Mouse (Mus musculus) stomach, embryonic 16.5 days (tissue): ENCODE results near the gene Catsperz. TPM values are rescaled to one million over a fixed set of nuclear protein-coding genes. Genes with fewer than 3 reads are reported as not detected.

Experiments used
- ATAC-seq: fragments of 200-750 bp; cut with Nextera tagmentation; 2 replicates; pipeline ENCODE4 v1.8.0; 2017; ENCODE audit warnings: moderate number of reproducible peaks, moderate TSS enrichment; ENCODE audit not compliant: insufficient read depth, low FRiP score
- H3K27ac ChIP-seq: fragments of 300-500 bp; sonication (generic); 2 replicates; pipeline ENCODE4 v1.5.1; 2014; ENCODE audit warnings: low read length
- H3K27me3 ChIP-seq: fragments of 300-500 bp; sonication (generic); 2 replicates; pipeline ENCODE4 v1.6.1; 2014; ENCODE audit warnings: low read length, control low read depth, mixed read lengths; ENCODE audit not compliant: control insufficient read depth, insufficient read depth
- H3K36me3 ChIP-seq: fragments of 300-500 bp; sonication (generic); 2 replicates; pipeline ENCODE4 v1.6.1; 2014; ENCODE audit warnings: low read length; ENCODE audit not compliant: control insufficient read depth, insufficient read depth
- H3K4me1 ChIP-seq: fragments of 300-500 bp; sonication (generic); 2 replicates; pipeline ENCODE4 v1.6.1; 2014; ENCODE audit warnings: low read length, control low read depth, mixed read lengths; ENCODE audit not compliant: control insufficient read depth, insufficient read depth
- H3K4me2 ChIP-seq: fragments of 300-500 bp; sonication (generic); 2 replicates; pipeline ENCODE4 v1.6.1; 2014; ENCODE audit warnings: low read depth, low read length, mixed read lengths
- H3K4me3 ChIP-seq: fragments of 300-500 bp; sonication (generic); replicated peaks from 2 replicates; pipeline ENCODE4 v1.5.1; 2014; ENCODE audit warnings: mild to moderate bottlenecking, low read length
- H3K9ac ChIP-seq: fragments of 300-500 bp; sonication (generic); 2 replicates; pipeline ENCODE4 v1.6.1; 2014; ENCODE audit warnings: low read length
- H3K9me3 ChIP-seq: fragments of 300-500 bp; sonication (generic); replicated peaks from 2 replicates; pipeline ENCODE4 v1.6.1; 2016; ENCODE audit warnings: low read length, control low read depth; ENCODE audit not compliant: control insufficient read depth
- WGBS: fragments of 180-500 bp; shearing (Covaris S2); extraction: QIAGEN DNeasy Blood & Tissue Kit; methylation state at CpG from one replicate; pipeline ENCODE4 v1.1.7; 2014; 5-methylcytosine and 5-hydroxymethylcytosine counted together
- polyA plus RNA-seq: library from polyadenylated mRNA; unstranded; fragments of >200 nt; fragmentation: Nextera tagmentation; extraction: Ambion mirVana; gene quantifications from 2 replicates; pipeline ENCODE4 v1.2.1, GENCODE M21; 2015

Gene Catsperz
- polyA plus RNA-seq, 1 experiment from 2014 or later, result 2.8 TPM

DNA sequence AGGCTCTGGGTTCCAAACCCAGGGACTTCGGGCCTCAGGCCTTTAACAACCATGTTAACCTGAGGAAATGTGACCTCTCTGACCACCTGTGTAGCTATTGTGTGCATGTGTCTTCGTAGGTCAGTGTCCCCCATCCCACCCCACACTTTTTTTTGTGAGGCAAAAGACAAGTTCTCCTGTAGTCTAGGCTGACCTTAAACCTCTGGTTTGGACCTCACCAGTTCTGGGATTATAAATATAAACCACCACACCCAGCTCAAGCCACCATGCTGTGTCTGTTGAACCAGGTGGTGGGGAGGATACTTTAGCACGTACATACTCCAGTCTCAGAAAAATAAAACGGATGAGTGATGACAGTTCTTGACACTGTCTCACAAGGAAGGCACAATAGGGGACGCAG is 24.8 kb upstream of the Catsperz start:
- H3K4me2 ChIP-seq, result peak overlapping the region; percentile 62
- no peak for ATAC-seq
- peak overlapping the region; percentile 98 for H3K27ac ChIP-seq
- no peaks in the 10 kb centered on the region for H3K9me3 ChIP-seq
- peaks cover 27% of the 10 kb centered on the region for H3K4me1 ChIP-seq
- peak overlapping the region; percentile 82 for H3K9ac ChIP-seq
- 51% methylated on average over 5 of the region's 5 CpGs for WGBS
- H3K36me3 ChIP-seq, result peaks cover 2% of the 10 kb centered on the region
- H3K27me3 ChIP-seq, result no peaks in the 10 kb centered on the region
- peak overlapping the region; percentile 68 for H3K4me3 ChIP-seq

DNA sequence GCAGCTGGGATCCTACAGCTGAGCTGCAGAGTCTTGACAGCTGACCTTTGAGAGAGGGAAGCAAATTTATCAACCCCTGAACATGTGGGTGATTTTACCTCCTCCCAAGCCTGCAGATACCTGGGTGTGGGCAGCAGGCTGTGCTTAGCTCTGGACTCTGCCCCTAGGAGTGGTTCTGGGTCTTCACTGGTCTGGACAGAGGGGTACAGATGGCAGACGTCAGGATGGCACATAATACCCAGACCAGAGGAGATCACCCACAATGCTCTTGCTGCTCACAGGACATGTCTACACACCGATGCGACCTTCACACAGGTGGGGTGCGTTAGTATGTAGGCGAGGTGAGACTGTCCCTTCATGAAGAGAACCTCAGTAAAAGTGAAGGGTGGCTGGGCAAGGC is 24.4 kb upstream of the Catsperz start:
- no peak for ATAC-seq
- Histone ChIP-seq H3K27me3 (no peaks in the 10 kb centered on the region), H3K4me3 (no peak overlapping the region), H3K4me2 (peak overlapping the region; percentile 62; the same call in 1 of the 2 replicates), H3K27ac (peak overlapping the region; percentile 98), H3K9me3 (no peaks in the 10 kb centered on the region), H3K4me1 (peaks cover 27% of the 10 kb centered on the region), H3K9ac (peak overlapping the region; percentile 20; the same call in 1 of the 2 replicates), H3K36me3 (no peaks in the 10 kb centered on the region; the same call in 1 of the 2 replicates)
- WGBS, result 85% methylated on average over 5 of the region's 5 CpGs

GRCm38 (mm10) chr19:6948186-6948585 is 23.0 kb upstream of the Catsperz start:
- no peaks in the 10 kb centered on the region for H3K9me3 ChIP-seq
- H3K4me3 ChIP-seq, result no peak overlapping the region
- no peak overlapping the region for H3K4me2 ChIP-seq
- H3K4me1 ChIP-seq, result peaks cover 29% of the 10 kb centered on the region
- H3K27ac ChIP-seq, result no peak overlapping the region
- no peaks in the 10 kb centered on the region for H3K36me3 ChIP-seq
- no peaks in the 10 kb centered on the region for H3K27me3 ChIP-seq
- 74% methylated on average over 4 of the region's 4 CpGs for WGBS
- ATAC-seq, result no peak
- no peak overlapping the region for H3K9ac ChIP-seq

- Histone ChIP-seq H3K9ac (no peak overlapping the region), H3K4me2 (no peak overlapping the region), H3K27ac (no peak overlapping the region), H3K27me3 (no peaks in the 10 kb centered on the region), H3K36me3 (no peaks in the 10 kb centered on the region), H3K4me3 (no peak overlapping the region), H3K4me1 (peaks cover 29% of the 10 kb centered on the region), H3K9me3 (no peaks in the 10 kb centered on the region)
- WGBS, result 45% methylated on average over 4 of the region's 4 CpGs
- no peak for ATAC-seq
Observed at GRCm38 (mm10) chr19:6947742-6948141, 22.6 kb upstream of the Catsperz start.

- H3K4me3 ChIP-seq, result no peak overlapping the region
- no peaks in the 10 kb centered on the region for H3K36me3 ChIP-seq
- ATAC-seq, result no peak
- no peak overlapping the region for H3K9ac ChIP-seq
- no peak overlapping the region for H3K4me2 ChIP-seq
- peaks cover 21% of the 10 kb centered on the region for H3K4me1 ChIP-seq
- no peaks in the 10 kb centered on the region for H3K9me3 ChIP-seq
- no peak overlapping the region for H3K27ac ChIP-seq
- WGBS, result 93% methylated on average over 6 of the region's 6 CpGs
- H3K27me3 ChIP-seq, result no peaks in the 10 kb centered on the region
Observed at GRCm38 (mm10) chr19:6943709-6944108, 18.5 kb upstream of the Catsperz start.

- H3K9me3 ChIP-seq, result no peaks in the 10 kb centered on the region
- H3K4me2 ChIP-seq, result peak overlapping the region; percentile 98
- no peak; the same call in 1 of the 2 replicates for ATAC-seq
- H3K4me1 ChIP-seq, result peaks cover 21% of the 10 kb centered on the region
- peak overlapping the region; percentile 63 for H3K27ac ChIP-seq
- H3K27me3 ChIP-seq, result no peaks in the 10 kb centered on the region
- 28% methylated on average over 5 of the region's 5 CpGs for WGBS
- H3K36me3 ChIP-seq, result no peaks in the 10 kb centered on the region
- H3K4me3 ChIP-seq, result peak overlapping the region; percentile 76
- peak overlapping the region; percentile 93 for H3K9ac ChIP-seq
Observed at GRCm38 (mm10) chr19:6942764-6943163, 17.6 kb upstream of the Catsperz start.

DNA sequence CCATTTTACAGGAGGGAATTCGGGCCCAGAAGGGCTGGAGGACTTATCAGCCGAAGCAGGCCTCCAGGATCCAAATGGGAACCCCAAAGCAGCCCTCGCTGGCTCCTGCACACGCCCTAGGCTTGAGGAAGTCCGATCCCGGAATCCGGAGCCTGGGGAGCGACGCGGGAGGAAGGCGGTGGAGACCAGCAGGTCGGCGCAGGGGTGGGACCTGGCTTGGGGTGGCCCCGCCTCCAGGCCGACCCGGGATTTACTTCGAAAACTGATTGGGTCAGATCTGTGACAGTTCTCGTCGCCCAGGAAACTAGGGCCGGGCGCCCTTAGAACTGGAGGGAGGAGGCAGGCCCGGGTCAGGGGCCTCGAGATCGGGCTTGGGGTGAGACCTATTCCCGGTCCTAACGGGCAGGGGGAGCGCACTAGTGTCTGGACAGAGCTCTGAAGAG is 17.1 kb upstream of the Catsperz start, which contains the start of gene Gpr137:
Gpr137 (minus strand) TSS at position 232 of the 443 bp plus-strand sequence.
- Histone ChIP-seq H3K4me2 (peak within 1 kb of the TSS; percentile 98), H3K9me3 (no peaks in the 10 kb centered on the region), H3K27ac (peak within 1 kb of the TSS; percentile 97), H3K4me3 (peak within 1 kb of the TSS; percentile 76), H3K27me3 (no peaks in the 10 kb centered on the region), H3K36me3 (no peaks in the 10 kb centered on the region), H3K4me1 (peaks cover 21% of the 10 kb centered on the region), H3K9ac (peak within 1 kb of the TSS; percentile 93)
- 0% methylated on average over 27 of the region's 27 CpGs for WGBS
- ATAC-seq, result peak; percentile 92

DNA sequence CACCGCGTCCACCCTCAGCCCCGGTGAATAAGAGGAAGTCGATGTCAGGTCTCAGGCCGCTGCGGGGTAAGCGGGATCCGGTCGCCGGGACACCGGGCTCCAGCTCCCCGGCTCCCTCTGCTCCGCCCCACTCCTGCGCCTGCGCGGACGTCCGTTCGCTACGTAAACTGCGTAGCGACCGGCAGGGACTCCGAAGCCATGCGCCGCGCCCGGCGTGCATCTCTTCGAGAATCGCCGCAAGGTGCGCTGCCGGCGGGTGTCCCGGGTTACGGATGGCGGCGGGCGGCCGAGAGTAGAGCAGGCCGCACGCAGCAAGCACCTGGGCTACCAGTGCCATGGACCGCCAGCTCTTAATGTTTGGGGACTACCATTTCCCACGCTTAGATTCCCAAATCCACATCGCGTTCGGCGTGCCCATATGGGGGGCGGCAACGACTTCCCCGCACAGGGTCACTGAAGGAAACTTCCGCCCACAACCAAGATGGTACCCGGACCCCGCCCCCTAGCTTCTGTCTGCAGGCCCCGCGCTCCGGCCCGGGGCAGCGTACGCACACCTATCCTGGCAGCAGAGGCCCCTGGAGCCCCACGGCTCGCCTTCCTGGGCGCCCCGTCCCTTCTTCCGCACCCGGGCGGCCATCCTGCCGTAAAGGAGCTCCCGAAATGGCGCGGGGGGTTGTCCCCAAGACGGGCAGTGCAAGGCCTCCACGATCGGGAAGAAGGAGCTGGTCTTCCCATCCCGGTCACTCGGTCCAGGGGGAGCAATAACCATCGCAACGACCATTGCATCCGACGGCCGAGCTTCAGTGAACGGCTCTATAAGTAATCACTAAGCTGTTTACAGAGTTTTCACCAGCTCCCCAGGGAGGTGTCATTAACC is 16.4 kb upstream of the Catsperz start, which contains the start of gene Bad:
Bad (plus strand) TSS at position 490 of the 877 bp plus-strand sequence.
- Histone ChIP-seq H3K36me3 (no peaks in the 10 kb centered on the region), H3K27ac (peak within 1 kb of the TSS; percentile 97)
- under 1% methylated on average over 83 of the region's 83 CpGs for WGBS

More for the DNA sequence above, 16.4 kb upstream of the Catsperz start, which contains the start of gene Bad:
- peaks cover 21% of the 10 kb centered on the region for H3K4me1 ChIP-seq
- no peaks in the 10 kb centered on the region for H3K9me3 ChIP-seq
- ATAC-seq, result peak; percentile 81
- H3K4me2 ChIP-seq, result peak within 1 kb of the TSS; percentile 98
- peak within 1 kb of the TSS; percentile 76 for H3K4me3 ChIP-seq
- no peaks in the 10 kb centered on the region for H3K27me3 ChIP-seq
- peak within 1 kb of the TSS; percentile 93 for H3K9ac ChIP-seq
